Mouse (Mus musculus) left cerebral cortex, adult 6 months (tissue): ENCODE data around the gene Gm7075. TPM values are rescaled to one million over a fixed set of nuclear protein-coding genes. Genes with fewer than 3 reads are reported as not detected.

Source experiments
- long read RNA-seq, 2 experiments: library from polyadenylated mRNA; unstranded; transcript quantifications; one replicate each; pipeline ENCODE4 v2.0.0; 2019 to 2020
- polyA plus RNA-seq: library from polyadenylated mRNA; unstranded; fragments of <200 nt; fragmentation: Nextera tagmentation; gene quantifications from 2 replicates; pipeline ENCODE4 v1.2.3, GENCODE M21; 2021

The Gm7075 gene
- not detected in 2 replicates for polyA plus RNA-seq
- long read RNA-seq, experiment 1 = 0 reads
- long read RNA-seq, experiment 2, partial matches to known transcripts = 0 of 1 reads
- long read RNA-seq, experiment 2, other reads (novel, unspliced or antisense) = 0 of 1 reads

GRCm38 (mm10) chr10:63421739-63422735 is at the start of gene Gm7075:
TSS of gene Gm7075 (minus strand) at chr10:63421789.

GRCm38 (mm10) chr10:63429785-63430305 is 8.3 kb upstream of the Gm7075 start, which contains the start of gene Ctnna3:
TSS of gene Ctnna3 (plus strand) at chr10:63430098.

GRCm38 (mm10) chr10:63382372-63383279 is 39.0 kb downstream of the Gm7075 start, which contains the start of gene Dnajc12:
TSS of gene Dnajc12 (plus strand) at chr10:63382443.

GRCm38 (mm10) chr10:63381498-63382280 is 39.9 kb downstream of the Gm7075 start, which contains the start of gene Sirt1:
TSS of gene Sirt1 (minus strand) at chr10:63381704.

Other genes with a start within 250 kb of the Gm7075 start
- 0.60 and 0.73 TPM in 2 replicates for gene Mypn, start 217.8 kb downstream of the Gm7075 start, polyA plus RNA-seq
- 8.6 and 10.8 TPM in 2 replicates for gene Herc4, start 178.0 kb downstream of the Gm7075 start, polyA plus RNA-seq
- gene Sirt1, start 40.1 kb downstream of the Gm7075 start, polyA plus RNA-seq = 1.0 and 2.1 TPM in 2 replicates
- gene Dnajc12, start 39.3 kb downstream of the Gm7075 start, polyA plus RNA-seq = 18.6 and 19.1 TPM in 2 replicates
- 0.80 and 1.0 TPM in 2 replicates for gene Ctnna3, start 8.3 kb upstream of the Gm7075 start, polyA plus RNA-seq